Mouse (Mus musculus) lung, postnatal 0 days (tissue): ENCODE results near the gene Lrrk1. TPM values are rescaled to one million over a fixed set of nuclear protein-coding genes. Genes with fewer than 3 reads are reported as not detected.

Experiments used
- ATAC-seq: fragments of 200-750 bp; cut with Nextera tagmentation; 2 replicates; pipeline ENCODE4 v1.8.0; 2017; ENCODE audit warnings: moderate library complexity
- DNase-seq: peaks from one replicate; pipeline ENCODE4 v3.0.0-alpha.2; 2016; ENCODE audit warnings: low spot score
- H3K27ac ChIP-seq: fragments of 300-500 bp; sonication (generic); 2 replicates; pipeline ENCODE4 v1.5.1; 2014; ENCODE audit warnings: antibody characterized with exemption, mild to moderate bottlenecking, low read length, mixed read lengths
- H3K27me3 ChIP-seq: fragments of 300-500 bp; sonication (generic); replicated peaks from 2 replicates; pipeline ENCODE4 v1.6.1; 2014; ENCODE audit warnings: low read length, mixed read lengths; ENCODE audit not compliant: insufficient read depth
- H3K36me3 ChIP-seq: fragments of 300-500 bp; sonication (generic); 2 replicates; pipeline ENCODE4 v1.6.1; 2014; ENCODE audit warnings: low read length, mixed read lengths; ENCODE audit not compliant: insufficient read depth
- H3K4me1 ChIP-seq: fragments of 300-500 bp; sonication (generic); 2 replicates; pipeline ENCODE4 v1.6.1; 2014; ENCODE audit warnings: antibody characterized with exemption, low read depth, low read length, mixed read lengths; ENCODE audit not compliant: insufficient read depth
- H3K4me2 ChIP-seq: fragments of 300-500 bp; sonication (generic); replicated peaks from 2 replicates; pipeline ENCODE4 v1.6.1; 2014; ENCODE audit warnings: low read depth, mild to moderate bottlenecking, low read length, moderate library complexity, mixed read lengths
- H3K4me3 ChIP-seq: fragments of 300-500 bp; sonication (generic); 2 replicates; pipeline ENCODE4 v1.5.1; 2014; ENCODE audit warnings: low read depth, low read length
- H3K9ac ChIP-seq: fragments of 300-500 bp; sonication (generic); replicated peaks from 2 replicates; pipeline ENCODE4 v1.6.1; 2014; ENCODE audit warnings: low read depth, mild to moderate bottlenecking
- H3K9me3 ChIP-seq: fragments of 300-500 bp; sonication (generic); 2 replicates; pipeline ENCODE4 v1.6.1; 2016; ENCODE audit warnings: low read length, mixed read lengths
- CTCF ChIP-seq: IDR thresholded peaks from 2 replicates; pipeline ENCODE4 v1.5.1; 2016; ENCODE audit warnings: antibody characterized with exemption, mild to moderate bottlenecking
- EP300 ChIP-seq: IDR thresholded peaks from 2 replicates; pipeline ENCODE4 v1.6.1; 2016; ENCODE audit warnings: antibody characterized with exemption, mild to moderate bottlenecking, control low read depth
- WGBS: fragments of 180-500 bp; shearing (Covaris S2); extraction: QIAGEN DNeasy Blood & Tissue Kit; methylation state at CpG from one replicate; pipeline ENCODE4 v1.1.7; 2014; 5-methylcytosine and 5-hydroxymethylcytosine counted together
- polyA plus RNA-seq: library from polyadenylated mRNA; unstranded; fragments of >200 nt; fragmentation: Nextera tagmentation; extraction: Ambion mirVana; gene quantifications from 2 replicates; pipeline ENCODE4 v1.2.1, GENCODE M21; 2015

The Lrrk1 gene
- polyA plus RNA-seq, 1 experiment from 2014 or later: 20.5 TPM

GRCm38 (mm10) chr7:66233141-66233946 is 154.8 kb downstream of the Lrrk1 start:
- no peak overlapping the region for H3K27ac ChIP-seq
- no peaks in the 10 kb centered on the region for H3K27me3 ChIP-seq
- H3K9me3 ChIP-seq: no peaks in the 10 kb centered on the region
- ATAC-seq (0 out of 2 replicates have a peak, but pooled peaks have one; percentile 8), DNase-seq (no peak)
- H3K36me3 ChIP-seq: no peaks in the 10 kb centered on the region
- no peak for TF ChIP-seq CTCF
- TF ChIP-seq EP300: no peak
- no peak overlapping the region for H3K9ac ChIP-seq
- H3K4me1 ChIP-seq: no peaks in the 10 kb centered on the region
- no peak overlapping the region for H3K4me2 ChIP-seq
- no peak overlapping the region for H3K4me3 ChIP-seq
- WGBS: 64% methylated on average over 4 of the region's 4 CpGs

- H3K27ac ChIP-seq: no peak overlapping the region
- H3K4me1 ChIP-seq: no peaks in the 10 kb centered on the region
These were observed 156.3 kb downstream of the Lrrk1 start for GRCm38 (mm10) chr7:66231861-66232260.

GRCm38 (mm10) chr7:66230638-66231550 is 157.3 kb downstream of the Lrrk1 start:
- peak overlapping the region; percentile 77 for H3K27ac ChIP-seq
- H3K9me3 ChIP-seq: no peaks in the 10 kb centered on the region
- no peaks in the 10 kb centered on the region for H3K4me1 ChIP-seq
- DNase-seq (peak; percentile 41), ATAC-seq (peak; percentile 51)
- no peaks in the 10 kb centered on the region for H3K27me3 ChIP-seq
- no peak overlapping the region for H3K9ac ChIP-seq
- TF ChIP-seq CTCF (no peak), EP300 (no peak)
- no peaks in the 10 kb centered on the region for H3K36me3 ChIP-seq
- no peak overlapping the region for H3K4me3 ChIP-seq
- 39% methylated on average over 17 of the region's 17 CpGs for WGBS
- H3K4me2 ChIP-seq: no peak overlapping the region

More at GRCm38 (mm10) chr7:66231861-66232260, 156.3 kb downstream of the Lrrk1 start:
- no peaks in the 10 kb centered on the region for H3K36me3 ChIP-seq
- H3K4me2 ChIP-seq: no peak overlapping the region
- 91% methylated on average over 4 of the region's 4 CpGs for WGBS
- H3K27me3 ChIP-seq: no peaks in the 10 kb centered on the region
- TF ChIP-seq EP300 (no peak), CTCF (no peak)
- no peak overlapping the region for H3K4me3 ChIP-seq
- DNase-seq (no peak), ATAC-seq (no peak)
- H3K9ac ChIP-seq: no peak overlapping the region
- no peaks in the 10 kb centered on the region for H3K9me3 ChIP-seq

GRCm38 (mm10) chr7:66230246-66230637 is 157.9 kb downstream of the Lrrk1 start:
- Histone ChIP-seq H3K27me3 (no peaks in the 10 kb centered on the region), H3K4me2 (no peak overlapping the region), H3K4me1 (no peaks in the 10 kb centered on the region), H3K27ac (peak overlapping the region; percentile 77), H3K4me3 (no peak overlapping the region), H3K9me3 (no peaks in the 10 kb centered on the region), H3K36me3 (no peaks in the 10 kb centered on the region), H3K9ac (no peak overlapping the region)
- 68% methylated on average over 4 of the region's 4 CpGs for WGBS
- ATAC-seq: no peak
- no peak for DNase-seq
- TF ChIP-seq EP300: no peak
- no peak for TF ChIP-seq CTCF

- WGBS: 74% methylated on average over 7 of the region's 7 CpGs
- Histone ChIP-seq H3K4me2 (no peak overlapping the region), H3K9ac (no peak overlapping the region), H3K27me3 (no peaks in the 10 kb centered on the region), H3K27ac (no peak overlapping the region), H3K4me3 (no peak overlapping the region), H3K9me3 (no peaks in the 10 kb centered on the region), H3K4me1 (no peaks in the 10 kb centered on the region), H3K36me3 (no peaks in the 10 kb centered on the region)
- TF ChIP-seq CTCF (no peak), EP300 (no peak)
- DNase-seq (no peak), ATAC-seq (no peak)
These were observed 158.7 kb downstream of the Lrrk1 start for GRCm38 (mm10) chr7:66229433-66229832.

- no peaks in the 10 kb centered on the region for H3K4me1 ChIP-seq
- H3K9ac ChIP-seq: no peak overlapping the region
- H3K4me2 ChIP-seq: no peak overlapping the region
- WGBS: 50% methylated on average over 2 of the region's 2 CpGs
- H3K4me3 ChIP-seq: no peak overlapping the region
- no peaks in the 10 kb centered on the region for H3K36me3 ChIP-seq
- no peak for DNase-seq
- ATAC-seq: no peak
- no peak overlapping the region for H3K27ac ChIP-seq
- no peak for TF ChIP-seq EP300
- TF ChIP-seq CTCF: no peak
- H3K9me3 ChIP-seq: no peaks in the 10 kb centered on the region
- H3K27me3 ChIP-seq: no peaks in the 10 kb centered on the region
These were observed 159.6 kb downstream of the Lrrk1 start for GRCm38 (mm10) chr7:66228610-66228920.
